Mouse (Mus musculus): Measurements from ENCODE around the gene Stx18. TPM values are rescaled to one million over a fixed set of nuclear protein-coding genes. Genes with fewer than 3 reads are reported as not detected.

Gene Stx18
- total and polyA plus RNA-seq, 2 experiments from 2014 or later, result 15.7 to 25.8 TPM

DNA sequence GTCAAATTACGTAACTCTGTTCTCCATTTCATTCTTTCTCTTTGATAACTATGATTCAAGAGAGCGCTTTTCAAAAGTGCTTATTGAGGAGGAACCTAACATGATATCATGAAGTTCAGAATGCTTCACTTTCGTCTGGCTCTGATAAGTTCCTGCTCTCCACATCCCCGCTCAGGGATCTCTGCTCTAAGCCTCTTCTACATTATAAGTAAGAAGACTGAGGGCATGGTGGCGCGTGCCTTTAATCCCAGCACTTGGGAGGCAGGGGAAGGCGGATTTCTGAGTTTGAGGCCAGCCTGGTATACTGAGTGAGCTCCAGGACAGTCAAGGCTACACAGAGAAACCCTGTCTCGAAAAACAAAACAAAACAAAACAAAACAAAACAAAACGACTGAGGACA, 268 bp upstream of the Stx18 start:
- TF ChIP-seq CTCF (IDR thresholded peaks at IDR 0.05; ENCODE audit: low read depth) (no peak), EP300 (IDR thresholded peaks at IDR 0.05; ENCODE audit: low read depth) (no peak)
- Histone ChIP-seq H3K9me3 (replicated peaks; ENCODE audit: control insufficient read depth, low read length) (no peaks in the 10 kb centered on the region), H3K4me2 (ENCODE audit: low read depth, low read length) (peak overlapping the region; percentile 94), H3K9ac (replicated peaks; ENCODE audit: low read depth, low read length) (peak overlapping the region; percentile 92), H3K27ac (ENCODE audit: low read depth) (no peak overlapping the region), H3K27me3 (ENCODE audit: control insufficient read depth, insufficient read depth, low read length) (no peaks in the 10 kb centered on the region), H3K4me3 (ENCODE audit: low read depth, low read length) (peak overlapping the region; percentile 96), H3K4me1 (ENCODE audit: control insufficient read depth, insufficient read depth) (peaks cover 5% of the 10 kb centered on the region; the same call in 1 of the 2 replicates), H3K36me3 (replicated peaks; ENCODE audit: control insufficient read depth, insufficient read depth, low read length) (no peaks in the 10 kb centered on the region)
- DNase-seq (ENCODE audit: low spot score) (no peak), ATAC-seq (ENCODE audit: insufficient read depth, low read depth) (no peak)
- 18% methylated on average over 9 of the region's 9 CpGs for WGBS

DNA sequence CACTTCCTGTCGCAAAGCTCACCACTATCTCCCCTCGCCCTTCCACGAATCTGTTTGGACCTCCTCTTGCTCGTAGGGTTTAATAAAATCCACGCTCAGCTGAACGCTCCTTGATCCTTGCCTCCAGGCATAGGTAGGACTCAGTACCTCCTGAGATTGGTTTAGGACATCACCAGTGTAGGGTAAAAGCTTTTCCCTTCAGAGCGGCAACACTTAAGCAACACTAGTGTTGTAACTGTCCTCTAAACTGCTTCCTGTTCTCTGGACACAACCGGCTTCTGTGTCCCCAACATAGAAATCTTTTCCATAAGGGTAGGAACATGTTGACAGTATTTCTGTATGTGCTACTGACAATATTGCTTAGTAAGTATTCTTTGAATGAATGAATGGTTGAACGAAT, 1.3 kb downstream of the Stx18 start:
- Histone ChIP-seq H3K27me3 (ENCODE audit: control insufficient read depth, insufficient read depth, low read length) (no peaks in the 10 kb centered on the region), H3K4me1 (ENCODE audit: control insufficient read depth, insufficient read depth) (peaks cover 5% of the 10 kb centered on the region; the same call in 1 of the 2 replicates), H3K4me2 (ENCODE audit: low read depth, low read length) (peak overlapping the region; percentile 94), H3K36me3 (replicated peaks; ENCODE audit: control insufficient read depth, insufficient read depth, low read length) (no peaks in the 10 kb centered on the region), H3K9me3 (replicated peaks; ENCODE audit: control insufficient read depth, low read length) (no peaks in the 10 kb centered on the region), H3K27ac (ENCODE audit: low read depth) (peak overlapping the region; percentile 74), H3K4me3 (ENCODE audit: low read depth, low read length) (peak overlapping the region; percentile 96), H3K9ac (replicated peaks; ENCODE audit: low read depth, low read length) (peak overlapping the region; percentile 92)
- 22% methylated on average over 9 of the region's 9 CpGs for WGBS
- no peak for DNase-seq (ENCODE audit: low spot score)
- ATAC-seq (ENCODE audit: insufficient read depth, low read depth), result 0 out of 2 replicates have a peak, but pooled peaks have one; percentile 3
- no peak for TF ChIP-seq CTCF (IDR thresholded peaks at IDR 0.05; ENCODE audit: low read depth)
- no peak for TF ChIP-seq EP300 (IDR thresholded peaks at IDR 0.05; ENCODE audit: low read depth)

DNA sequence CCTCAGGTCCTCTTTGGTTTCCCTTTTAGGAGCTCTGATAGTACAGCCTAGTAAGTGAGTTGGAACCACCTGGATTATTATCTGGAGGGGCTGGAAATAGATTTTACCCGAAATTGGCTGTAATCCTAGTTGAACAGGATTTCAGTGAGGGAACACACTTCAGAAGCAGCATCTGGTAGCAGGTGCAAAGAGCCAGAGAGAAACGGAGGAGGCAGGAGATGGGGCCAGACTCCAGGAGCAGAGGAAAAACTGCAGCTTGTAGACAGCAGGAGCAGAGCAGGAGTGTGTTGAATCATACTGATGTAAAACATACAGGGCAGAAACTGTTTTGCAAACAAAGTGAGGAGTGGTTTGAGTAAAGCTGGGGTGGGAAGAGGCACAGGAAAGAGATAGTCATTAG, 6.4 kb downstream of the Stx18 start:
- WGBS, result 48% methylated on average over 2 of the region's 2 CpGs
- H3K4me1 ChIP-seq (ENCODE audit: control insufficient read depth, insufficient read depth), result peaks cover 2% of the 10 kb centered on the region; the same call in 1 of the 2 replicates
- no peaks in the 10 kb centered on the region for H3K27me3 ChIP-seq (ENCODE audit: control insufficient read depth, insufficient read depth, low read length)
- no peaks in the 10 kb centered on the region for H3K9me3 ChIP-seq (replicated peaks; ENCODE audit: control insufficient read depth, low read length)
- no peak overlapping the region for H3K9ac ChIP-seq (replicated peaks; ENCODE audit: low read depth, low read length)
- H3K4me3 ChIP-seq (ENCODE audit: low read depth, low read length), result no peak overlapping the region
- ATAC-seq (ENCODE audit: insufficient read depth, low read depth) (no peak), DNase-seq (ENCODE audit: low spot score) (no peak)
- H3K4me2 ChIP-seq (ENCODE audit: low read depth, low read length), result no peak overlapping the region
- no peaks in the 10 kb centered on the region for H3K36me3 ChIP-seq (replicated peaks; ENCODE audit: control insufficient read depth, insufficient read depth, low read length)
- no peak overlapping the region for H3K27ac ChIP-seq (ENCODE audit: low read depth)
- no peak for TF ChIP-seq EP300 (IDR thresholded peaks at IDR 0.05; ENCODE audit: low read depth)
- no peak for TF ChIP-seq CTCF (IDR thresholded peaks at IDR 0.05; ENCODE audit: low read depth)

- Histone ChIP-seq H3K9ac (replicated peaks; ENCODE audit: low read depth, low read length) (no peak overlapping the region), H3K4me1 (ENCODE audit: control insufficient read depth, insufficient read depth) (no peaks in the 10 kb centered on the region), H3K4me2 (ENCODE audit: low read depth, low read length) (no peak overlapping the region), H3K27ac (ENCODE audit: low read depth) (no peak overlapping the region), H3K36me3 (replicated peaks; ENCODE audit: control insufficient read depth, insufficient read depth, low read length) (no peaks in the 10 kb centered on the region), H3K27me3 (ENCODE audit: control insufficient read depth, insufficient read depth, low read length) (no peaks in the 10 kb centered on the region), H3K4me3 (ENCODE audit: low read depth, low read length) (no peak overlapping the region), H3K9me3 (replicated peaks; ENCODE audit: control insufficient read depth, low read length) (no peaks in the 10 kb centered on the region)
- TF ChIP-seq CTCF (IDR thresholded peaks at IDR 0.05; ENCODE audit: low read depth), result no peak
- TF ChIP-seq EP300 (IDR thresholded peaks at IDR 0.05; ENCODE audit: low read depth), result no peak
- no peak for ATAC-seq (ENCODE audit: insufficient read depth, low read depth)
- 41% methylated on average over 3 of the region's 3 CpGs for WGBS
- DNase-seq (ENCODE audit: low spot score), result no peak
Observed at GRCm38 (mm10) chr5:38048177-38048576, 9.6 kb downstream of the Stx18 start.

DNA sequence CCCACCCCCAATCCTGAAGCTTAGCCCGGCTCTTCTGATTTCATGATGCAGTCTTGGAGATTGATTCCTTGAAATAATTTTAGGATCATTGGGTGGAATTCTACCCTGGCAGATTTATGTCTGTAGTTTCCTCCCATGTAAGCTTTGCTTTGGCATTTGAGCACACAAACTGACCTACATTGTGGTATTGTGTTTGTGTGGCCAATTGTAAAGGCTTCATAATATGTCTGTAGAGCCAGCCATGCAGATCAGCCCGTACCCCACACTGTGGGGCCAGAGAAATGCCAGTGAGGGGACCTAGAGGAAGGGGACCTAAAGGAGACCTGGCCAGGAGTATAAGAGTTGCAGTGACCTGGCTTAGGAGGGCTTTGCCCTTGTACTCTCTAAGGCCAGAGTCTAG, 22.5 kb downstream of the Stx18 start:
- H3K27me3 ChIP-seq (ENCODE audit: control insufficient read depth, insufficient read depth, low read length), result no peaks in the 10 kb centered on the region
- H3K36me3 ChIP-seq (replicated peaks; ENCODE audit: control insufficient read depth, insufficient read depth, low read length), result no peaks in the 10 kb centered on the region
- no peak for DNase-seq (ENCODE audit: low spot score)
- no peak for ATAC-seq (ENCODE audit: insufficient read depth, low read depth)
- no peaks in the 10 kb centered on the region for H3K9me3 ChIP-seq (replicated peaks; ENCODE audit: control insufficient read depth, low read length)
- 81% methylated on average over 2 of the region's 2 CpGs for WGBS
- H3K4me3 ChIP-seq (ENCODE audit: low read depth, low read length), result no peak overlapping the region
- no peak overlapping the region for H3K27ac ChIP-seq (ENCODE audit: low read depth)
- TF ChIP-seq CTCF (IDR thresholded peaks at IDR 0.05; ENCODE audit: low read depth) (no peak), EP300 (IDR thresholded peaks at IDR 0.05; ENCODE audit: low read depth) (no peak)
- no peaks in the 10 kb centered on the region for H3K4me1 ChIP-seq (ENCODE audit: control insufficient read depth, insufficient read depth)
- no peak overlapping the region for H3K4me2 ChIP-seq (ENCODE audit: low read depth, low read length)
- H3K9ac ChIP-seq (replicated peaks; ENCODE audit: low read depth, low read length), result no peak overlapping the region

- H3K27ac ChIP-seq (ENCODE audit: low read depth), result no peak overlapping the region
- no peaks in the 10 kb centered on the region for H3K4me1 ChIP-seq (ENCODE audit: control insufficient read depth, insufficient read depth)
- 22% methylated on average over 5 of the region's 5 CpGs for WGBS
- H3K9ac ChIP-seq (replicated peaks; ENCODE audit: low read depth, low read length), result no peak overlapping the region
- ATAC-seq (ENCODE audit: insufficient read depth, low read depth) (no peak), DNase-seq (ENCODE audit: low spot score) (no peak)
- H3K4me2 ChIP-seq (ENCODE audit: low read depth, low read length), result no peak overlapping the region
- no peaks in the 10 kb centered on the region for H3K27me3 ChIP-seq (ENCODE audit: control insufficient read depth, insufficient read depth, low read length)
- H3K36me3 ChIP-seq (replicated peaks; ENCODE audit: control insufficient read depth, insufficient read depth, low read length), result no peaks in the 10 kb centered on the region
- no peaks in the 10 kb centered on the region for H3K9me3 ChIP-seq (replicated peaks; ENCODE audit: control insufficient read depth, low read length)
- TF ChIP-seq EP300 (IDR thresholded peaks at IDR 0.05; ENCODE audit: low read depth), result no peak
- peak; percentile 37 for TF ChIP-seq CTCF (IDR thresholded peaks at IDR 0.05; ENCODE audit: low read depth)
- H3K4me3 ChIP-seq (ENCODE audit: low read depth, low read length), result no peak overlapping the region
Observed at GRCm38 (mm10) chr5:38062709-38063108, 24.2 kb downstream of the Stx18 start.
